Mouse (Mus musculus): ENCODE data around the gene Fra10ac1.

The Fra10ac1 gene

GRCm38 (mm10) chr19:38232087-38232486, 8.1 kb upstream of the Fra10ac1 start:
- DNase-seq (ENCODE audit: low spot score in 2 of 2): no peak

GRCm38 (mm10) chr19:38228699-38229098, 4.7 kb upstream of the Fra10ac1 start:
- DNase-seq (ENCODE audit: low spot score in 2 of 2): no peak

GRCm38 (mm10) chr19:38224685-38225060, 717 bp upstream of the Fra10ac1 start:
- DNase-seq (ENCODE audit: low spot score in 2 of 2): no peak

- no peak for DNase-seq (ENCODE audit: low spot score in 2 of 2)
These were observed 526 bp downstream of the Fra10ac1 start for GRCm38 (mm10) chr19:38223356-38223904.

- DNase-seq (ENCODE audit: low spot score in 2 of 2): no peak
These were observed 6.3 kb downstream of the Fra10ac1 start for GRCm38 (mm10) chr19:38217696-38218095.

GRCm38 (mm10) chr19:38206669-38207068, 17.3 kb downstream of the Fra10ac1 start:
- no peak for DNase-seq (ENCODE audit: low spot score in 2 of 2)

GRCm38 (mm10) chr19:38198731-38199130, 25.2 kb downstream of the Fra10ac1 start:
- no peak for DNase-seq (ENCODE audit: low spot score in 2 of 2)

GRCm38 (mm10) chr19:38195245-38195644, 28.7 kb downstream of the Fra10ac1 start:
- DNase-seq (ENCODE audit: low spot score in 2 of 2): no peak

GRCm38 (mm10) chr19:38191446-38191845, 32.5 kb downstream of the Fra10ac1 start:
- DNase-seq (ENCODE audit: low spot score in 2 of 2): no peak

GRCm38 (mm10) chr19:38190606-38191005, 33.4 kb downstream of the Fra10ac1 start:
- no peak for DNase-seq (ENCODE audit: low spot score in 2 of 2)

- DNase-seq (ENCODE audit: low spot score in 2 of 2): no peak
These were observed 36.6 kb downstream of the Fra10ac1 start for GRCm38 (mm10) chr19:38187345-38187680.

GRCm38 (mm10) chr19:38186631-38187344, 37.2 kb downstream of the Fra10ac1 start:
- DNase-seq (ENCODE audit: low spot score in 2 of 2): no peak

- no peak for DNase-seq (ENCODE audit: low spot score in 2 of 2)
These were observed 44.3 kb downstream of the Fra10ac1 start for GRCm38 (mm10) chr19:38179675-38180074.

- DNase-seq (ENCODE audit: low spot score in 2 of 2): no peak
These were observed 59.3 kb downstream of the Fra10ac1 start for GRCm38 (mm10) chr19:38164633-38165032.

GRCm38 (mm10) chr19:38161648-38162354, 62.2 kb downstream of the Fra10ac1 start:
- DNase-seq (ENCODE audit: low spot score in 2 of 2): no peak

GRCm38 (mm10) chr19:38156243-38156642, 67.7 kb downstream of the Fra10ac1 start:
- DNase-seq (ENCODE audit: low spot score in 2 of 2): no peak

- DNase-seq (ENCODE audit: low spot score in 2 of 2): no peak
These were observed 80.2 kb downstream of the Fra10ac1 start for GRCm38 (mm10) chr19:38143540-38144271.
